Mouse (Mus musculus) kidney, adult 2 months (tissue): ENCODE results near the gene Otor. TPM values are rescaled to one million over a fixed set of nuclear protein-coding genes. Genes with fewer than 3 reads are reported as not detected.

Experiments
- DNase-seq: peaks from one replicate; pipeline ENCODE4 v3.0.0; 2021
- H3K27ac ChIP-seq: fragments of 200-500 bp; 2 replicates; pipeline ENCODE4 v1.5.1; 2012; ENCODE audit warnings: low read depth, low read length, control low read depth, inconsistent platforms; ENCODE audit not compliant: insufficient read depth
- H3K27me3 ChIP-seq: fragments of 200-500 bp; replicated peaks from 2 replicates; pipeline ENCODE4 v1.6.1; 2012; ENCODE audit warnings: mild to moderate bottlenecking, moderate library complexity, low read length, inconsistent platforms; ENCODE audit not compliant: control insufficient read depth, insufficient read depth
- H3K36me3 ChIP-seq: fragments of 200-500 bp; 2 replicates; pipeline ENCODE4 v1.6.1; 2012; ENCODE audit warnings: mild to moderate bottlenecking, moderate library complexity, low read length, inconsistent platforms; ENCODE audit not compliant: control insufficient read depth, insufficient read depth
- H3K4me1 ChIP-seq: fragments of 200-500 bp; 2 replicates; pipeline ENCODE4 v1.6.1; 2011; ENCODE audit warnings: low read length; ENCODE audit not compliant: control insufficient read depth, insufficient read depth
- H3K4me3 ChIP-seq: fragments of 200-500 bp; 2 replicates; pipeline ENCODE4 v1.5.1; 2011; ENCODE audit warnings: mild to moderate bottlenecking, low read depth, low read length, control low read depth; ENCODE audit not compliant: insufficient read depth
- CTCF ChIP-seq: fragments of 200-500 bp; conservative IDR thresholded peaks from 2 replicates; pipeline ENCODE4 v1.5.1; 2011; ENCODE audit warnings: low read depth, mild to moderate bottlenecking, control low read depth, low read length, moderate library complexity, mixed read lengths; ENCODE audit not compliant: insufficient read depth, insufficient read length
- POLR2A ChIP-seq: fragments of 200-500 bp; IDR thresholded peaks from one replicate; pipeline ENCODE4 v1.6.1; 2011; ENCODE audit warnings: low read depth, low read length, control low read depth
- WGBS: fragments of 180-500 bp; shearing (Covaris S2); methylation state at CpG from one replicate; pipeline ENCODE4 v1.1.7; 2018; 5-methylcytosine and 5-hydroxymethylcytosine counted together
- polyA plus RNA-seq: library from polyadenylated mRNA; depleted of rRNA; stranded (reverse); fragments of >200 nt; gene quantifications from 2 replicates; pipeline ENCODE4 v1.2.3, GENCODE M21; 2012; rRNA removed

Otor gene
- polyA plus RNA-seq, 1 experiment: not detected

GRCm38 (mm10) chr2:143093726-143094125 lies 15.5 kb downstream of the Otor start:
- TF ChIP-seq CTCF (peak; percentile 68), POLR2A (no peak)
- 10% methylated on average over 6 of the region's 6 CpGs for WGBS
- no peak overlapping the region for H3K4me3 ChIP-seq
- H3K36me3 ChIP-seq: no peaks in the 10 kb centered on the region
- peak; percentile 55 for DNase-seq
- H3K27me3 ChIP-seq: no peaks in the 10 kb centered on the region; the same call in 1 of the 2 replicates
- no peaks in the 10 kb centered on the region for H3K4me1 ChIP-seq
- no peak overlapping the region for H3K27ac ChIP-seq

- Histone ChIP-seq H3K4me1 (no peaks in the 10 kb centered on the region), H3K4me3 (no peak overlapping the region), H3K36me3 (no peaks in the 10 kb centered on the region), H3K27me3 (no peaks in the 10 kb centered on the region; the same call in 1 of the 2 replicates), H3K27ac (no peak overlapping the region)
- no peak for TF ChIP-seq CTCF
- no peak for TF ChIP-seq POLR2A
- no peak for DNase-seq
- WGBS: 58% methylated on average over 6 of the region's 6 CpGs
Measured at GRCm38 (mm10) chr2:143094761-143095160, 16.5 kb downstream of the Otor start.

- TF ChIP-seq POLR2A (no peak), CTCF (no peak)
- no peak for DNase-seq
- H3K27ac ChIP-seq: no peak overlapping the region
- no peaks in the 10 kb centered on the region for H3K36me3 ChIP-seq
- H3K4me3 ChIP-seq: no peak overlapping the region
- 69% methylated on average over 1 of the region's 1 CpGs for WGBS
- no peaks in the 10 kb centered on the region for H3K4me1 ChIP-seq
- H3K27me3 ChIP-seq: no peaks in the 10 kb centered on the region; the same call in 1 of the 2 replicates
Measured at GRCm38 (mm10) chr2:143097170-143097569, 18.9 kb downstream of the Otor start.

GRCm38 (mm10) chr2:143113859-143114258 lies 35.6 kb downstream of the Otor start:
- no peaks in the 10 kb centered on the region; the same call in 1 of the 2 replicates for H3K4me1 ChIP-seq
- H3K27ac ChIP-seq: no peak overlapping the region
- H3K36me3 ChIP-seq: no peaks in the 10 kb centered on the region
- peak; percentile 28 for DNase-seq
- peak; percentile 25; the same call in 1 of the 2 replicates for TF ChIP-seq CTCF
- TF ChIP-seq POLR2A: no peak
- no peaks in the 10 kb centered on the region for H3K27me3 ChIP-seq
- 83% methylated on average over 1 of the region's 1 CpGs for WGBS
- no peak overlapping the region for H3K4me3 ChIP-seq

DNA sequence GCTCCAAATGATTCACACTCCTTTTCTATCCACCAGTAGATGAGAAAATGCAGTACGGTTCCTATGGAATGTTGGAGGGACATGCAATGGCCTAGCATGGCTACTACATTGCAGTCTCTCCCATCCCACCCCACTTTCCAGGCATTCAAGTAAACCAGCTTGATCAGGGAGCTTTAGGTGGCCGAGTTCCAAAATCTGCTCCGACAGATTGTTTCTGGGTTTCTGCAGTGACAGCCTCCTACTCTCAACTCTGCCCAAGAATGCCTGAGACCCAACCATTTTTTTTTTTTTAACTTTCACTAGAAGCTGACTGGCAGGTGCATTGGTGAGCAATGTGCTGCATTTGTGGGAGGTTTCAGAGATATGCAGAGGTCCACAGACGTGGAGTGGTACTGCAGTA lies 36.4 kb downstream of the Otor start:
- Histone ChIP-seq H3K4me1 (no peaks in the 10 kb centered on the region; the same call in 1 of the 2 replicates), H3K4me3 (no peak overlapping the region), H3K36me3 (no peaks in the 10 kb centered on the region), H3K27ac (no peak overlapping the region), H3K27me3 (no peaks in the 10 kb centered on the region)
- 61% methylated on average over 4 of the region's 4 CpGs for WGBS
- TF ChIP-seq CTCF (no peak), POLR2A (no peak)
- DNase-seq: no peak

- no peaks in the 10 kb centered on the region for H3K4me1 ChIP-seq
- no peaks in the 10 kb centered on the region for H3K27me3 ChIP-seq
- H3K4me3 ChIP-seq: no peak overlapping the region
- H3K36me3 ChIP-seq: no peaks in the 10 kb centered on the region
- H3K27ac ChIP-seq: no peak overlapping the region
- no peak for DNase-seq
- 56% methylated on average over 3 of the region's 3 CpGs for WGBS
- TF ChIP-seq POLR2A (no peak), CTCF (no peak)
Measured at GRCm38 (mm10) chr2:143117453-143117852, 39.2 kb downstream of the Otor start.

DNA sequence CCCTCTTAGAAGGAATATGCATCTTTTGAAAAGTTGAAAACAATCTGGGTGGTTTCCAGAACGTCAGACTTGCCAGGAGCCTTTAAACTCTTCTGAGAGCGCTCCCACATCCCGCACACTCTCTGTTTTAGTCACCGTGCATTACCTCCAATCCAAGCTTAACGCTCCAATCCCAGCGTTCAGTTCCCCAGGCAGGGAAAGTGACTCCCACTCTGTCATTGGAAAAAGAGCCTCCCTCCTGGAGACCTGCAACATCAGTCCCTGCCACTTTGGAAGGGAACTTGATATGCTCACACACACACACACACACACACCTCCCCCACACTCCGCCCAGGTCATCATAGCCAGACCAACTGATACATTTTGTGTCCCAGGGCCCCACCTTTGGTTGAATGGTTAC lies 39.9 kb downstream of the Otor start:
- TF ChIP-seq POLR2A (no peak), CTCF (no peak)
- 55% methylated on average over 7 of the region's 7 CpGs for WGBS

GRCm38 (mm10) chr2:143131098-143131646 lies 52.9 kb downstream of the Otor start:
- Histone ChIP-seq H3K4me1 (no peaks in the 10 kb centered on the region), H3K27me3 (no peaks in the 10 kb centered on the region), H3K27ac (no peak overlapping the region), H3K36me3 (no peaks in the 10 kb centered on the region), H3K4me3 (no peak overlapping the region)
- no peak for DNase-seq
- no peak for TF ChIP-seq POLR2A
- TF ChIP-seq CTCF: no peak
- 54% methylated on average over 5 of the region's 5 CpGs for WGBS

More for the DNA sequence above, 39.9 kb downstream of the Otor start:
- DNase-seq: no peak
- H3K4me1 ChIP-seq: no peaks in the 10 kb centered on the region
- H3K27ac ChIP-seq: no peak overlapping the region
- H3K27me3 ChIP-seq: no peaks in the 10 kb centered on the region
- H3K4me3 ChIP-seq: no peak overlapping the region
- H3K36me3 ChIP-seq: no peaks in the 10 kb centered on the region

Other genes starting within 250 kb of the Otor start
- 25.9 and 28.5 TPM in 2 replicates for gene Kif16b, start 176.9 kb upstream of the Otor start, polyA plus RNA-seq
- gene Snrpb2, start 15.4 kb upstream of the Otor start, polyA plus RNA-seq: 3.4 and 5.3 TPM in 2 replicates